Mouse (Mus musculus): ENCODE results near the gene Cd300ld3. TPM values are rescaled to one million over a fixed set of nuclear protein-coding genes. Genes with fewer than 3 reads are reported as not detected.

The Cd300ld3 gene
- polyA plus RNA-seq (2021; fragmentation: Nextera tagmentation) = 1.5 TPM in 1 of 2 replicates, not detected in the other
- long read RNA-seq, experiment 1 = 0 reads
- long read RNA-seq, experiment 2 = 0 reads

DNA sequence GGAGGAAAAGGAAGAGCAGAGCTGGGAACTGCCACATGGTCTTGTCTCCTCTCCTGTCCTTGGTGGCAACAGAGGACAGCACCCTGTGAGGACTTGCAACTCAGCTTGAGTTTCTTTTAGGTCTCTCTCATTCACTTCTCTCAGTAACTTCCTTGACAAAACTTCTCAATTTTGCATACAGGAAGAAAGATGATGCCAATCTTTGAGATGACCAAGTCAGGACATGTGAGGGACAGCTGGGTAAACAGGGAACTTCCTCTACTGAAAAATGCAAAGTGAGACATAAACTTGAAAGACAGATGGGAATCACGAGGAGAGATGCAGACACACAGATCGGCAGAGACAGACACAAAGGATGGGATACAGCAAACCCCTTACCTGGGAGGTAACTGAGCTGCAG, at the start of gene Cd300ld3:
Cd300ld3 (minus strand) TSS at position 151 of the 400 bp plus-strand sequence.

DNA sequence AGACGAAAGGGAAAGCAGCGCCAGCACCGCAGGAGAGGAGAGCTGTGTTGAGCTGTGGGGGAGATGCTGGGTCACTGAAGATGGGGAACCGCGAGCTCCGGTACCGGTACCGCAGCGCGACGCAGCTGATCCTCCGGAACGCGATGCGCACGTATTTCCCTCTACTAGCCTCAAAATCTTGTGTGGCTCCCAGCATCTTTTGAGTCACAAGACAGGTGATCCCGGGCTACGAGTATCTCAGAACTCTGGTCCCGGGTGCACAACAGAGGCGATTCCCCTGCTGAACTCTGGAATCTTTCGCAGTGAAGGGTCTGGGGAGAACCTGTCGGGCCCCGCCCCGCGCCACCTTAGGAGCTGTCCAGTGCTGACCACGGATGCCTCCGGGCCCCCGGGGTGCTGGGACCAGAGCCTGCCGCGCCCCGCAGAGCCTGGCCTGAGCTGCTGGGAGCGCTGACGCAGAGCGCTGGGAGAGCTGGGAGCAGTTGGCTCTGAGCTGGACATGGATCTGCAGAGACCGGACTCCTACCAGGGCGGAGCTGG, 43.2 kb upstream of the Cd300ld3 start, which contains the start of gene Rab37:
Rab37 (plus strand) TSS at position 70 of the 540 bp plus-strand sequence.

DNA sequence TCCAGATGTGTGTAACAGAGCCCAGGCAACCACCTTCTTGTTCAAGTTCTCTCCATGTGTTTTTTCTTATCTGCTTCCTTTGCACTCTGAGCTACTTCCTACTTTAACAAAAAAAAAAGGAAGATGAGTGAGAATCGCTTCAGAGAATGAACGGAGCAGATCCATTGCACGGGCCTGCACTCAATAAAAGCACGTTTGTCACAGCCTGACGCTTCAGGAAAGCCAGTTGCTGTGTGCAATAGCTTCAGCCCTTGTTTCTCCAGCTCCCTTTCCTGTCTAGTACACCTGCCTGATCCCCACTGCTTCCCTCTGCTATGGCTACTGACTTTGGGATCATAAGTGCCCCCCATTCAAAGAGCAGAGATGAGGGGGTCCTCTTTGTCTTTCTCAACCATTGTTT, 13.9 kb upstream of the Cd300ld3 start, which contains the start of gene Cd300e:
Cd300e (minus strand) TSS at position 101 of the 400 bp plus-strand sequence.

DNA sequence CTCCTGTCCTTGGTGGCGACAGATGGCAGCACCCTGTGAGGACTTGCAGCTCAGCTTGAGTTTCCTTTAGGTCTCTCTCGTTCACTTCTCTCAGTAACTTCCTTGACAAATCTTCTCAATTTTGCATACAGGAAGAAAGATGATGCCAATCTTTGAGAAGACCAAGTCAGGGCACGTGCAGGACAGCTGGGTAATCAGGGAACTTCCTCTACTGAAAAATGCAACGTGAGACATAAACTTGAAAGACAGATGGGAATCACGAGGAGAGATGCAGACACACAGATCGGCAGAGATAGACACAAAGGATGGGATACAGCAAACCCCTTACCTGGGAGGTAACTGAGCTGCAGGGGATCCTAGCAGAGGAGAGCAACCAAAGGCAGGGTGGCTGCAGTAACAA, 10.5 kb downstream of the Cd300ld3 start, which contains the start of gene Cd300ld5:
Cd300ld5 (minus strand) TSS at position 101 of the 400 bp plus-strand sequence.

DNA sequence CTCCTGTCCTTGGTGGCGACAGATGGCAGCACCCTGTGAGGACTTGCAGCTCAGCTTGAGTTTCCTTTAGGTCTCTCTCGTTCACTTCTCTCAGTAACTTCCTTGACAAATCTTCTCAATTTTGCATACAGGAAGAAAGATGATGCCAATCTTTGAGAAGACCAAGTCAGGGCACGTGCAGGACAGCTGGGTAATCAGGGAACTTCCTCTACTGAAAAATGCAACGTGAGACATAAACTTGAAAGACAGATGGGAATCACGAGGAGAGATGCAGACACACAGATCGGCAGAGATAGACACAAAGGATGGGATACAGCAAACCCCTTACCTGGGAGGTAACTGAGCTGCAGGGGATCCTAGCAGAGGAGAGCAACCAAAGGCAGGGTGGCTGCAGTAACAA, 21.3 kb downstream of the Cd300ld3 start, which contains the start of gene Cd300ld4:
Cd300ld4 (minus strand) TSS at position 101 of the 400 bp plus-strand sequence.

DNA sequence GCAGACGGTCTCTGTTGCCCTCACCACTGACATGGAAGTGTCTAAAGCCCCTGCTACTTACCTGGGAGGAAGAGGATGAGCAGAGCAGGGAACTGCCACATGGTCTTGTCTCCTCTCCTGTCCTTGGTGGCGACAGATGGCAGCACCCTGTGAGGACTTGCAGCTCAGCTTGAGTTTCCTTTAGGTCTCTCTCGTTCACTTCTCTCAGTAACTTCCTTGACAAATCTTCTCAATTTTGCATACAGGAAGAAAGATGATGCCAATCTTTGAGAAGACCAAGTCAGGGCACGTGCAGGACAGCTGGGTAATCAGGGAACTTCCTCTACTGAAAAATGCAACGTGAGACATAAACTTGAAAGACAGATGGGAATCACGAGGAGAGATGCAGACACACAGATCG, 32.1 kb downstream of the Cd300ld3 start, which contains the start of gene Cd300ld2:
Cd300ld2 (minus strand) TSS at position 101 of the 400 bp plus-strand sequence.

DNA sequence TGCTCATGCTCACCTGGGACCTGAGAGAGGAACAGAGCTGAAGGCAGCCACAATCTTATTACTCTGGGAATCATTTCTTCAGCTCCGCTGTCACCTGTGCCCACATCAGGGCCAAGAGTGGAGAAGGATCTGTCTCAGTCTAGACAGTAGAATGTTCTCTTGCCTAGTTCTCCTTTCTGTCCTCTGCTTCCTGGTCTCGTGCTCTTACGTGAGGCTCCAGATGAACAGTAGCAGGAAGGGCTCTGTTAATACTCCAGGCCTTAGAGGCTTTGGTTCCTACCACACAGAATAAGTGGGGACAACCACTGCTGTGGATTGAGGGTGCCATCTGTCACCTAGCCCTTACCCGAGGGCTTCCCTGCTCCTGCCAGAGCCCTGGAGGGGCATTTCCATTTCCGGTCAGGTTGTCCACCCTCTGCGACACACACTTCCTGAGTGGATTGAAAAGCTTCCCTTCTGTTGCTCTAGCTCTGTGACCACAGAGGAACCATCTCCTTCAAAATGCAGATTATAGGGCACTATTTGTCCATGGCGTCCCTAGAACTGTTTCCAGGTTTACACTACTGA, 46.7 kb downstream of the Cd300ld3 start, which contains the start of gene Cd300c2:
Cd300c2 (minus strand) TSS at position 407 of the 567 bp plus-strand sequence.

Other genes with a start within 250 kb of the Cd300ld3 start
- not detected in 2 replicates for gene Gpr142, start 249.5 kb downstream of the Cd300ld3 start, polyA plus RNA-seq (2021; fragmentation: Nextera tagmentation)
- 1.9 and 2.3 TPM in 2 replicates for gene Gprc5c, start 197.3 kb downstream of the Cd300ld3 start, polyA plus RNA-seq (2021; fragmentation: Nextera tagmentation)
- 1.2 and 1.9 TPM in 2 replicates for gene Cd300a, start 158.4 kb downstream of the Cd300ld3 start, polyA plus RNA-seq (2021; fragmentation: Nextera tagmentation)
- gene Cd300lb, start 114.0 kb downstream of the Cd300ld3 start, polyA plus RNA-seq (2021; fragmentation: Nextera tagmentation) = 0.04 and 0.31 TPM in 2 replicates
- gene Cd300c, start 79.3 kb downstream of the Cd300ld3 start, polyA plus RNA-seq (2021; fragmentation: Nextera tagmentation) = not detected in 2 replicates
- 0.04 TPM in 1 of 2 replicates, not detected in the other for gene Cd300ld, start 58.5 kb downstream of the Cd300ld3 start, polyA plus RNA-seq (2021; fragmentation: Nextera tagmentation)
- 5.0 and 5.3 TPM in 2 replicates for gene Cd300c2, start 46.5 kb downstream of the Cd300ld3 start, polyA plus RNA-seq (2021; fragmentation: Nextera tagmentation)
- gene Cd300ld2, start 32.2 kb downstream of the Cd300ld3 start, polyA plus RNA-seq (2021; fragmentation: Nextera tagmentation) = not detected in 2 replicates
- gene Cd300ld4, start 21.4 kb downstream of the Cd300ld3 start, polyA plus RNA-seq (2021; fragmentation: Nextera tagmentation) = 0.54 TPM in 1 of 2 replicates, not detected in the other
- gene Cd300ld5, start 10.6 kb downstream of the Cd300ld3 start, polyA plus RNA-seq (2021; fragmentation: Nextera tagmentation) = 0.51 and 0.54 TPM in 2 replicates
- gene Cd300e, start 13.8 kb upstream of the Cd300ld3 start, polyA plus RNA-seq (2021; fragmentation: Nextera tagmentation) = 0.26 TPM in 1 of 2 replicates, not detected in the other
- gene Rab37, start 43.0 kb upstream of the Cd300ld3 start, polyA plus RNA-seq (2021; fragmentation: Nextera tagmentation) = 1.7 and 2.5 TPM in 2 replicates
- 0.14 TPM in 1 of 2 replicates, not detected in the other for gene Cd300lf, start 85.6 kb upstream of the Cd300ld3 start, polyA plus RNA-seq (2021; fragmentation: Nextera tagmentation)
- 21.7 and 21.9 TPM in 2 replicates for gene Slc9a3r1, start 114.9 kb upstream of the Cd300ld3 start, polyA plus RNA-seq (2021; fragmentation: Nextera tagmentation)
- 13.6 and 21.7 TPM in 2 replicates for gene Tmem104, start 139.1 kb upstream of the Cd300ld3 start, polyA plus RNA-seq (2021; fragmentation: Nextera tagmentation)
- gene Nat9, start 139.4 kb upstream of the Cd300ld3 start, polyA plus RNA-seq (2021; fragmentation: Nextera tagmentation) = 47.6 and 49.6 TPM in 2 replicates
- 2.8 and 6.7 TPM in 2 replicates for gene Grin2c, start 218.8 kb upstream of the Cd300ld3 start, polyA plus RNA-seq (2021; fragmentation: Nextera tagmentation)
- 7.4 and 8.5 TPM in 2 replicates for gene Fdxr, start 228.6 kb upstream of the Cd300ld3 start, polyA plus RNA-seq (2021; fragmentation: Nextera tagmentation)
- gene Fads6, start 249.3 kb upstream of the Cd300ld3 start, polyA plus RNA-seq (2021; fragmentation: Nextera tagmentation) = 2.0 and 2.5 TPM in 2 replicates

All from left cerebral cortex, adult 6 months (tissue).